Mouse (Mus musculus) embryonic facial prominence, embryonic 11.5 days (tissue): ENCODE measurements around the gene Flad1. TPM values are rescaled to one million over a fixed set of nuclear protein-coding genes. Genes with fewer than 3 reads are reported as not detected.
"Not testable (repeated sequence)": the region's sequence is repeated elsewhere in the genome, so short reads cannot be mapped to it uniquely, and the experiment has no call there.

Source experiments
- ATAC-seq: fragments of 200-750 bp; cut with Nextera tagmentation; replicated peaks from 2 replicates; pipeline ENCODE4 v1.8.0; 2017; ENCODE audit warnings: low read depth; ENCODE audit not compliant: insufficient number of reproducible peaks, low FRiP score, low TSS enrichment
- DNase-seq: peaks from one replicate; pipeline ENCODE4 v3.0.0-alpha.2; 2015; ENCODE audit warnings: low spot score
- H3K27ac ChIP-seq: fragments of 300-500 bp; sonication (generic); replicated peaks from 2 replicates; pipeline ENCODE4 v1.5.1; 2014; ENCODE audit warnings: mild to moderate bottlenecking, low read depth, low read length, control low read depth
- H3K27me3 ChIP-seq: fragments of 300-500 bp; sonication (generic); 2 replicates; pipeline ENCODE4 v1.6.1; 2014; ENCODE audit warnings: mild to moderate bottlenecking, low read length, moderate library complexity, mixed read lengths; ENCODE audit not compliant: control insufficient read depth, insufficient read depth
- H3K36me3 ChIP-seq: fragments of 300-500 bp; sonication (generic); replicated peaks from 2 replicates; pipeline ENCODE4 v1.6.1; 2014; ENCODE audit warnings: low read depth, mild to moderate bottlenecking, low read length, moderate library complexity, mixed read lengths; ENCODE audit not compliant: control insufficient read depth, insufficient read depth
- H3K4me1 ChIP-seq: fragments of 300-500 bp; sonication (generic); 2 replicates; pipeline ENCODE4 v1.6.1; 2014; ENCODE audit warnings: low read length, mixed read lengths; ENCODE audit not compliant: control insufficient read depth, insufficient read depth
- H3K4me2 ChIP-seq: fragments of 300-500 bp; sonication (generic); 2 replicates; pipeline ENCODE4 v1.6.1; 2014; ENCODE audit warnings: low read depth, mild to moderate bottlenecking, control low read depth, low read length, moderate library complexity
- H3K4me3 ChIP-seq: fragments of 300-500 bp; sonication (generic); 2 replicates; pipeline ENCODE4 v1.5.1; 2014; ENCODE audit warnings: low read depth, low read length, control low read depth
- H3K9ac ChIP-seq: fragments of 300-500 bp; sonication (generic); replicated peaks from 2 replicates; pipeline ENCODE4 v1.6.1; 2014; ENCODE audit warnings: mild to moderate bottlenecking, control low read depth, low read length
- H3K9me3 ChIP-seq: fragments of 300-500 bp; sonication (generic); replicated peaks from 2 replicates; pipeline ENCODE4 v1.6.1; 2016; ENCODE audit warnings: mild to moderate bottlenecking, low read length, inconsistent platforms, mixed read lengths; ENCODE audit not compliant: control insufficient read depth
- WGBS: fragments of 180-500 bp; shearing (Covaris S2); extraction: QIAGEN DNeasy Blood & Tissue Kit; methylation state at CpG from one replicate; pipeline ENCODE4 v1.1.7; 2014; 5-methylcytosine and 5-hydroxymethylcytosine counted together
- polyA plus RNA-seq: library from polyadenylated mRNA; unstranded; fragments of >200 nt; fragmentation: Nextera tagmentation; extraction: Ambion mirVana; gene quantifications from 2 replicates; pipeline ENCODE4 v1.2.1, GENCODE M21; 2014

The Flad1 gene
- polyA plus RNA-seq, 1 experiment from 2014 or later: 24.4 TPM

DNA sequence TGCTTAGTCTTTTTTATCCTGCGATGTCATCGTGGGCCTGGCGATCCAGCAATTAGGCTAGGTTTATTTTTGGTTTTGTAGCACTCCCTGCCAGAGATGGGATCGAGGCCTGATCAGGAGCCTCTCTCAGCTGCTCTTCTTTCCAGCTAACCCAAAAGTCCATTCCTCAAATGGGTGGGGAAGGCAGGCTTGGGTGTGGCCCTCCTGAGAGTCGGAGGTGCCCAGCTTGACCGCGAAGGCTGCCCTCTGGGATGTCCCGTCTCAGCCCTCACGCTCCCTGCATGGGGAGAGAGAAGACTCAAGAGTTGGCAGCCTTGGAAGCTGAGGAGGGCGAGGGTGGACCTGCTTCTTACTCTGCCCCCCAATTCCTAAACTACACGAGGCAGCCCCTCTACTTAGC, 22.9 kb upstream of the Flad1 start:
- WGBS: 74% methylated on average over 11 of the region's 11 CpGs

DNA sequence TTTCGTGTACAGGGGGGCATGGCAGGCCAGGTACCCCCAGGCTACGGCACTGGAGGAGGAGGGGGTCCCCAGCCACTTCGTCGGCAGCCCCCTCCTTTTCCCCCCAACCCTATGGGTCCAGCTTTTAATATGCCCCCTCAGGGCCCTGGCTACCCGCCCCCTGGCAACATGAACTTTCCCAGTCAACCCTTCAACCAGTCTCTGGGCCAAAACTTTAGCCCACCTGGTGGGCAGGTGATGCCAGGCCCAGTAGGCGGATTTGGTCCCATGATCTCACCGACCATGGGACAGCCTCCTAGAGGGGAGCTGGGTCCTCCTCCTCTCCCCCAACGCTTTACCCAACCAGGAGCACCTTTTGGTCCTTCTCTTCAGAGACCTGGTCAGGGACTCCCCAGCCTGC, 20.9 kb upstream of the Flad1 start:
- Histone ChIP-seq H3K4me1 (no peaks in the 10 kb centered on the region; the same call in 1 of the 2 replicates), H3K9me3 (no peaks in the 10 kb centered on the region), H3K4me2 (no peak overlapping the region), H3K27me3 (no peaks in the 10 kb centered on the region), H3K27ac (no peak overlapping the region), H3K36me3 (peaks cover 7% of the 10 kb centered on the region), H3K4me3 (no peak overlapping the region), H3K9ac (no peak overlapping the region)
- ATAC-seq (no peak), DNase-seq (no peak)
- 91% methylated on average over 5 of the region's 8 CpGs for WGBS

More for the DNA sequence above, 22.9 kb upstream of the Flad1 start:
- Histone ChIP-seq H3K36me3 (peaks cover 7% of the 10 kb centered on the region), H3K4me3 (no peak overlapping the region), H3K27ac (no peak overlapping the region), H3K27me3 (no peaks in the 10 kb centered on the region), H3K4me2 (no peak overlapping the region), H3K9me3 (no peaks in the 10 kb centered on the region), H3K9ac (no peak overlapping the region), H3K4me1 (no peaks in the 10 kb centered on the region; the same call in 1 of the 2 replicates)
- ATAC-seq (no peak), DNase-seq (no peak)

DNA sequence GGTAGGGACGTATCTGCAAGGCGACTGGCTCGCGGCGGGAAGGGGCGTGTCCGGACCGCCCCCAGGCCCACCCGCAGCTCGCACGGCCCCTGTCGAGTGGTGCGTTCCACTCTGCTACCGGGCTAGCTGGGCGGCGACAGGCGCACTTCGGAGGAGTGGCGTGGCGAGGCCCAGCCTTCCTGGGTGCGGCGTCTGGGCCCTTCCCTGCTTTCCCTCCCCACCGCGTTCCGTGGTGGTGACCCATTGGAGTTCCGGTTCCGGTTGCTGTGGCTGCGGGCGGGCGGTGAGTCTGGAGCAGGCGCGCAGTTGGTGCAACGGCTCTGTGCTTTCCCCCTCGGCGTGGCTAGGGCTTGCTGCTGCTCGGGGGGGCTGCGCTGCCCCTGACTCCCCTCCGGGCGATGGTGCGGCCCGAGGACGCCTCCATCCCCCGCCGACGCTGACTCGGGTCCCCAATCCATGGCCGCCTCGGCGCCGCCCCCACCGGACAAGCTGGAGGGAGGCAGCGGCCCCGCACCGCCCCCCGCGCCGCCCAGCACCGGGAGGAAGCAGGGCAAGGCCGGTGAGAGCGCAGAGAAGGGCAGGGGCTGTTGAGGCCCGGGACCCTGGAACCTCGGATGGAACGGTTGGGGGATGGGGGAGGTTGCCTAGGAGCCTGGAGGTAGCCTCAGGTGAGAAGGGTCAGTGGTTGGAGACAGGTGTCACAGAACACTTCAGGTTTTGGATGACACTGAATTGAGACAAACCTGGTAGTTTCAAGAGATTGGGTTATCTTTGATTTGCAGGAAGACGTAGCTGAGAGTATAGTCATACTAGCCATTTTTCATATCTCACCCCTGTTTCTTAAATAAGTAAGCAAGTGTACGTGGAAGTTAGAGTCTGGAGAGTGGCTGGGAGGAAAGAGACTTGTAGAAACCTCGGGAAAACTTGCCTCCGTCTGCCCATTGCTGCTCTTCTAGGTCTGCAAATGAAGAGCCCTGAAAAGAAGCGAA, 18.8 kb upstream of the Flad1 start, which contains the start of gene Pygo2:
Gene Pygo2, plus strand, starts transcription at position 44 of the 989 bp plus-strand sequence.
- ATAC-seq: peak; percentile 95

DNA sequence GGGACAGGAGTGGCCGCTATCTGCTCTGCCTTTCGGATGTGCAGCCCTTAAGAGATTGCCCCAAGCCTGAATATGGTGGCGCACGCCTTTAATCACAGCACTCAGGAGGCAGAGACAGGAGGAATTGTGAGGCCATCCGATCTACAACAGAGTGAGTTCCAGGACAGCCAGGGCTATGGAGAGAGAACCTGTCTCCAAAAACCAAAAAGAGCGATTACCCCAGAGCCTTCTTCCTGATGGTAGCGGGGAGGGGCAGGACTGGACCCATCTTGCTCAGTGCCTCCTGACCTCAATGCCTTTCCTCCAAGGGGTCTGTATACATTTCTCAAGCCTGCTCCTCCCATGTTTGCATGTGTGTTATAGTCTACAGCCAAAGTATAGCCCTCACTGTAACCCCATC, 17.4 kb upstream of the Flad1 start:
- not testable (repeated sequence) for H3K27ac ChIP-seq, H3K4me1 ChIP-seq, H3K4me3 ChIP-seq, DNase-seq, H3K9ac ChIP-seq, H3K9me3 ChIP-seq, H3K4me2 ChIP-seq, H3K27me3 ChIP-seq, ATAC-seq
- WGBS: 94% methylated on average over 6 of the region's 7 CpGs
- H3K36me3 ChIP-seq: peaks cover 13% of the 10 kb centered on the region

More for the DNA sequence above, 18.8 kb upstream of the Flad1 start, which contains the start of gene Pygo2:
- peaks cover 7% of the 10 kb centered on the region for H3K36me3 ChIP-seq
- H3K4me1 ChIP-seq: no peaks in the 10 kb centered on the region
- peak within 1 kb of the TSS; percentile 82 for H3K4me2 ChIP-seq
- 3% methylated on average over 58 of the region's 68 CpGs for WGBS
- peak within 1 kb of the TSS; percentile 94 for H3K9ac ChIP-seq
- peak within 1 kb of the TSS; percentile 97 for H3K4me3 ChIP-seq
- no peaks in the 10 kb centered on the region for H3K9me3 ChIP-seq
- peak; percentile 95 for DNase-seq
- H3K27ac ChIP-seq: peak within 1 kb of the TSS; percentile 83
- no peaks in the 10 kb centered on the region for H3K27me3 ChIP-seq

DNA sequence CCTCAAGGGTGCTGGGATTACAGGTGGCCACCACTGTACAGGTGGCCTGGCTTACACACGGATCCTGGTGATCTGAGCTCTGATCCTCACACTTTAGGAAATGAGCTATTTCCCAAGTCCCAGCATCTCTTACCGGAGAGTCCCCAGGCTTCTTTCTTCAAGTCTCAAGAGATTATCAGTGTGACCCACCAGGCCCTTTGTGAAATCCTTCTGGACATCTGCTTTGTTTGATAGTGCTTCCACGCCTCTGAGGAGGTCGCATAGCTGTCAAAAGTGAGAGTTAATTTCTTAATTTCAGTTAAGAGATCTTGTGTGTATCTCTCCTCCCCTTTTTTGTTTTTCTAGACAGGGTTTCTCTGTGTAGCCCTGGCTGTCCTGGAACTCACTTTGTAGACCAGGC, 14.2 kb upstream of the Flad1 start:
- H3K36me3 ChIP-seq: peaks cover 6% of the 10 kb centered on the region; the same call in 1 of the 2 replicates
- ATAC-seq: no peak
- H3K4me1 ChIP-seq: peaks cover 3% of the 10 kb centered on the region; the same call in 1 of the 2 replicates
- H3K9me3 ChIP-seq: no peaks in the 10 kb centered on the region
- DNase-seq: no peak
- WGBS: 90% methylated on average over 4 of the region's 4 CpGs
- H3K4me3 ChIP-seq: no peak overlapping the region
- no peak overlapping the region for H3K9ac ChIP-seq
- no peak overlapping the region for H3K4me2 ChIP-seq
- no peaks in the 10 kb centered on the region for H3K27me3 ChIP-seq
- H3K27ac ChIP-seq: no peak overlapping the region

DNA sequence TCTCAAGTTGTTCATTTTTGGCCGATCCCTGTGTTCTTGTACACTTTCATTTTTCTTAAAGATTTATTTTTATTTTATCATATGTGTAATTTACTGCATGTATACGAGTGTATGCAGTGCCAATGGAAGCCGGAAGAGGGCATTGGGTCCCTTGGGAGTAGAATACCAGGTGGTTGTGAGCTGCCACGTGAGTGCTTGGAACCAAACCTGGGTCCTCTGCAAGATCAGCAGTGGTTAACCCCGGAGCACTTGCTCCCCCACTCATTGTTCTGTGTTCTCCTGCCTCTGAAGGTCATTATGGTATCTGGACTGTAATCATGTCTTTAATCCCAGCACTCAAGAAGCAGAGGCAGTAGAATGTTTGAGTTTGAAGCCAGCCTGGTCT, 13.5 kb upstream of the Flad1 start:
- no peaks in the 10 kb centered on the region for H3K27me3 ChIP-seq
- no peak overlapping the region for H3K27ac ChIP-seq
- WGBS: 87% methylated on average over 5 of the region's 5 CpGs
- no peak overlapping the region for H3K4me2 ChIP-seq
- peaks cover 6% of the 10 kb centered on the region; the same call in 1 of the 2 replicates for H3K36me3 ChIP-seq
- DNase-seq (no peak), ATAC-seq (no peak)
- no peak overlapping the region for H3K9ac ChIP-seq
- no peaks in the 10 kb centered on the region for H3K9me3 ChIP-seq
- H3K4me3 ChIP-seq: no peak overlapping the region
- peaks cover 3% of the 10 kb centered on the region; the same call in 1 of the 2 replicates for H3K4me1 ChIP-seq

DNA sequence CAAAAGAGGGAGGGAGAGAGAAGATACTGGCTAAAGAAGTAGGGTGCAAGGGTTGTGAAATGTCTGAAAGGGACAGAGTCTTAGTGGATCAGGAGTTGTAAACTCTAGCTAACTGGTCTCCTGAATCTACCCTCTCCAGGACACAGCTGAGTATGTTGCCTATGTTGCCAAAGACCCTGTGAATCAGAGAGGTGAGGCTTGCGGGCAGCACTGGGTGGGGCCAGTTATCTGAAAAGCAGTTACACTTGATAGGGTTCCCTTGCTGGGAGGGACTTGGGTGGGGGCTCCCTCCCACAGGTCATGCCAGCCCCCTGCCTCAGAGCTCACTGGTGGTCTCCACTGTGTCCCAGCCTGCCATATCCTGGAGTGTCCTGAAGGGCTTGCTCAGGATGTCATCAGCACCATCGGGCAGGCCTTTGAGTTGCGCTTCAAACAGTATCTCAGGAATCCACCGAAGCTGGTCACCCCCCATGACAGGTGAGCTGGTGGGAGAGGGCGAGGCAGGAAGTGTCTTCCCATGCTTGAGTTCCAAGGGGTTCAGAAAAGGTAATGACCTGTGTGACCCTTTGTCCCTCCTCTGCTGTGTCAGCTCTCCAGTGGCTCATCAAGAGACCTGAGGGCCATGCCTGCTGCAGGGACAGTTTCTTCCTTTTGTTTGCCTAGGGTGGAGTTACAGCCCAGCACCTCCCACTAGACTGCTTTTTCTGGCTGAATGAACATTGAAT, 12.9 kb upstream of the Flad1 start:
- Histone ChIP-seq H3K27ac (no peak overlapping the region), H3K9me3 (no peaks in the 10 kb centered on the region), H3K4me2 (no peak overlapping the region), H3K4me1 (peaks cover 3% of the 10 kb centered on the region; the same call in 1 of the 2 replicates), H3K27me3 (no peaks in the 10 kb centered on the region), H3K9ac (no peak overlapping the region; the same call in 1 of the 2 replicates), H3K4me3 (no peak overlapping the region), H3K36me3 (peaks cover 6% of the 10 kb centered on the region; the same call in 1 of the 2 replicates)
- DNase-seq (no peak), ATAC-seq (no peak)
- WGBS: 84% methylated on average over 5 of the region's 5 CpGs
